Mouse (Mus musculus) left cerebral cortex, postnatal 4 days (tissue): Measurements from ENCODE around the gene Olfr728. TPM values are rescaled to one million over a fixed set of nuclear protein-coding genes. Genes with fewer than 3 reads are reported as not detected.

Experiments used
- DNase-seq: peaks from one replicate; pipeline ENCODE4 v3.0.0-alpha.2; 2022
- intact Hi-C: fragments of 180-260 bp; cut with DNase I; formaldehyde crosslinking; loops from one replicate; pipeline ENCODE4 v1.15.1; 2025
- total RNA-seq, 2 experiments: library from RNA; stranded (reverse); gene quantifications; 2 replicates each; pipeline ENCODE4 v1.2.3; 2021

Gene Olfr728
- not detected for total RNA-seq

DNA sequence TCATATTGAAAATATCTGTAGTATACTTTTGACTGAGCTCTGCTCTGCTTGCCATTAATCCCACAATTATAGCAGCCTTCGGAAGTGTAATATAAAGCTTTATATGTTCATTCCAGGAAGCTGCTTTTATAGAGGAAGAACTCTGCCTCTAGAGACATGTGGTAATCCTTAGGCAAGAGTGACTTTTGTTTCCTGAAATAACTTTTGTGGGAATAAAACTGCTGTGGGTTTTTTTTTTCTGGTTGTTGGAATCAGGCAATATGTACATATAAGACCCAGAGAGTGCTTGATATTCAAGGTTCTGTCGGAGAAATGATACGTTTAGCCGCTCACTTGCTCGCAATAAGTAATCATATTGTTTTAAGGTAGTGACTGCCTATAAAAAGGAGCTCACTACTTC is at the start of gene Olfr728:
Gene Olfr728, minus strand, starts transcription at position 101 of the 400 bp plus-strand sequence.
- no peak for DNase-seq
- intact Hi-C loops: no loop called here

DNA sequence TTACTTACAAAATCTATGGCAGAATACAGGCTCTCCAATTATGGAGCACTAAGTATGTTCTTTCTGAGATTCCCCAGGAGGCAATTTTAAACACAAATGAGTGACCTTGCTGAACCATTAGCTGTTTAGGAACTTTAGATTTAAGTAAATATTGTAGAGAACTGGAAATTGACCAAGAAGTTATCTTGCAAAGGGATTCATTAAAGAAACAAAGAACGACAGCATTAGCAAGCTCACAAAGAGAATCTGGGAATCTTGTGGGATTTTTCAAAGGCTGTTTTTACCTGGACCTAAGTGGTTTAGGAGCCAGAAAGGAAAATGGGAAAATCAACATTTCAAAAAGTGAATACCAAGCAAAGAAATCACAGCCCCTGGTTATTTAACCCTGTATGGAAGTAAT is 45.6 kb upstream of the Olfr728 start, which contains the start of gene Olfr730:
Gene Olfr730, minus strand, starts transcription at position 101 of the 400 bp plus-strand sequence.
- intact Hi-C loops: no loop called here
- DNase-seq: no peak

GRCm38 (mm10) chr14:50152810-50153209 is 10.3 kb upstream of the Olfr728 start, which contains the start of gene Olfr729:
TSS of gene Olfr729 (minus strand) at chr14:50152910.
- intact Hi-C loops: no loop called here
- DNase-seq: no peak

DNA sequence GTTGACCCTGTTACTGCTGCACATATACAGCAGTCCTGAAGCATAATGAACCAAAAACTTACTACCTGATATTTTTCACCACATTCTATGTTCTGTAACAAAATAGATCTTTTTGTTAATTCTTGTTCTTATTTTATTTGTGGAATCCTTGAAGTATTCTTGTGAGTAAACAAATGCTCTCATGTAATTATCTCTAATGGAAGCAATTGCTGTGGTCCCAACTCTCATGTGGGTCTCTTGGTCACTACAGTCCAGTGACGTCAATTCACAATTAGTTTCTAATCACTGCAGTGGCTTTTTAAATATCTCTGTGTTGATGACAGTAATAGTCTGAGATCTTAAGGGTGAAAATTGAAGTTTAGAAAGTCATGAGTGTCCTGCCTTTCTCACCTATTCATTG is 19.6 kb downstream of the Olfr728 start, which contains the start of gene Olfr727:
Gene Olfr727, plus strand, starts transcription at position 301 of the 400 bp plus-strand sequence.
- DNase-seq: no peak
- intact Hi-C loops: no loop called here

GRCm38 (mm10) chr14:50090853-50091252 is 51.6 kb downstream of the Olfr728 start, which contains the start of gene Olfr726:
TSS of gene Olfr726 (minus strand) at chr14:50090953.
- DNase-seq: no peak
- intact Hi-C loops: no loop called here

Other genes starting within 250 kb of the Olfr728 start
- not detected for gene Olfr722, start 240.7 kb downstream of the Olfr728 start, total RNA-seq
- gene Olfr723, start 210.9 kb downstream of the Olfr728 start, total RNA-seq: not detected
- gene Olfr724, start 179.4 kb downstream of the Olfr728 start, total RNA-seq: not detected
- not detected for gene Olfr725, start 102.3 kb downstream of the Olfr728 start, total RNA-seq
- gene Olfr726, start 51.7 kb downstream of the Olfr728 start, total RNA-seq: not detected
- not detected for gene Olfr727, start 19.5 kb downstream of the Olfr728 start, total RNA-seq
- not detected for gene Olfr729, start 10.2 kb upstream of the Olfr728 start, total RNA-seq
- not detected for gene Olfr730, start 45.5 kb upstream of the Olfr728 start, total RNA-seq
- not detected for gene Olfr731, start 99.2 kb upstream of the Olfr728 start, total RNA-seq
- not detected for gene Olfr732, start 141.5 kb upstream of the Olfr728 start, total RNA-seq
- not detected for gene Olfr733, start 158.8 kb upstream of the Olfr728 start, total RNA-seq
- gene Olfr734, start 184.1 kb upstream of the Olfr728 start, total RNA-seq: not detected
- under 1 TPM in 1 of 2 experiments, not detected in 1; 0.08 TPM for gene Olfr735, start 206.2 kb upstream of the Olfr728 start, total RNA-seq
- gene Tlr11, start 215.2 kb upstream of the Olfr728 start, total RNA-seq: not detected
- not detected for gene Olfr736, start 238.5 kb upstream of the Olfr728 start, total RNA-seq